Mouse (Mus musculus) neural tube, embryonic 11.5 days (tissue): ENCODE results near the gene Kat5. TPM values are rescaled to one million over a fixed set of nuclear protein-coding genes. Genes with fewer than 3 reads are reported as not detected.

Experiments used
- polyA plus RNA-seq: library from polyadenylated mRNA; unstranded; fragments of >200 nt; fragmentation: Nextera tagmentation; extraction: Ambion mirVana; gene quantifications from 2 replicates; pipeline ENCODE4 v1.2.1, GENCODE M21; 2014

Kat5 gene
- polyA plus RNA-seq, 1 experiment from 2014 or later: 36.3 TPM

Other genes starting within 250 kb of the Kat5 start
- 71.5 and 77.3 TPM in 2 replicates for gene Eif1ad, start 243.5 kb downstream of the Kat5 start, polyA plus RNA-seq
- 440 and 442 TPM in 2 replicates for gene Banf1, start 243.1 kb downstream of the Kat5 start, polyA plus RNA-seq
- gene Sart1, start 221.5 kb downstream of the Kat5 start, polyA plus RNA-seq: 78.5 and 79.9 TPM in 2 replicates
- gene Tsga10ip, start 207.7 kb downstream of the Kat5 start, polyA plus RNA-seq: 0.31 TPM in 1 of 2 replicates, not detected in the other
- 197 and 205 TPM in 2 replicates for gene Drap1, start 185.3 kb downstream of the Kat5 start, polyA plus RNA-seq
- gene AI837181, start 185.1 kb downstream of the Kat5 start, polyA plus RNA-seq: 39.9 and 43.0 TPM in 2 replicates
- gene Fosl1, start 162.7 kb downstream of the Kat5 start, polyA plus RNA-seq: not detected in 2 replicates
- 7.9 and 8.3 TPM in 2 replicates for gene Ccdc85b, start 152.3 kb downstream of the Kat5 start, polyA plus RNA-seq
- gene Fibp, start 149.6 kb downstream of the Kat5 start, polyA plus RNA-seq: 110 and 119 TPM in 2 replicates
- gene Ctsw, start 141.7 kb downstream of the Kat5 start, polyA plus RNA-seq: 1.7 and 3.6 TPM in 2 replicates
- gene Efemp2, start 136.3 kb downstream of the Kat5 start, polyA plus RNA-seq: 55.5 and 55.6 TPM in 2 replicates
- 39.0 and 41.9 TPM in 2 replicates for gene Mus81, start 121.8 kb downstream of the Kat5 start, polyA plus RNA-seq
- gene Cfl1, start 119.8 kb downstream of the Kat5 start, polyA plus RNA-seq: 3,817 and 3,867 TPM in 2 replicates
- gene 1700020D05Rik, start 106.5 kb downstream of the Kat5 start, polyA plus RNA-seq: 0.31 TPM in 1 of 2 replicates, not detected in the other
- 20.9 and 23.0 TPM in 2 replicates for gene Snx32, start 99.7 kb downstream of the Kat5 start, polyA plus RNA-seq
- 0.24 and 0.32 TPM in 2 replicates for gene Ovol1, start 49.6 kb downstream of the Kat5 start, polyA plus RNA-seq
- 2.3 and 2.6 TPM in 2 replicates for gene Ap5b1, start 42.2 kb downstream of the Kat5 start, polyA plus RNA-seq
- 131 and 137 TPM in 2 replicates for gene Rnaseh2c, start 8.4 kb downstream of the Kat5 start, polyA plus RNA-seq
- gene Rela, start 27.2 kb upstream of the Kat5 start, polyA plus RNA-seq: 32.5 and 34.4 TPM in 2 replicates
- gene Sipa1, start 53.5 kb upstream of the Kat5 start, polyA plus RNA-seq: 17.0 and 19.3 TPM in 2 replicates
- gene Map3k11, start 78.5 kb upstream of the Kat5 start, polyA plus RNA-seq: 21.0 and 22.0 TPM in 2 replicates
- 26.9 and 27.7 TPM in 2 replicates for gene Pcnx3, start 78.7 kb upstream of the Kat5 start, polyA plus RNA-seq
- gene Kcnk7, start 94.1 kb upstream of the Kat5 start, polyA plus RNA-seq: not detected in 2 replicates
- gene Ehbp1l1, start 116.1 kb upstream of the Kat5 start, polyA plus RNA-seq: 5.1 and 6.8 TPM in 2 replicates
- 167 and 184 TPM in 2 replicates for gene Fam89b, start 119.4 kb upstream of the Kat5 start, polyA plus RNA-seq
- 5.2 and 9.7 TPM in 2 replicates for gene Ltbp3, start 130.7 kb upstream of the Kat5 start, polyA plus RNA-seq
- 63.9 and 67.4 TPM in 2 replicates for gene Scyl1, start 161.2 kb upstream of the Kat5 start, polyA plus RNA-seq